Mouse (Mus musculus): ENCODE data around the gene Axl. TPM values are rescaled to one million over a fixed set of nuclear protein-coding genes. Genes with fewer than 3 reads are reported as not detected.

The Axl gene
- polyA plus RNA-seq, 1 experiment from 2014 or later = 36.6 TPM

DNA sequence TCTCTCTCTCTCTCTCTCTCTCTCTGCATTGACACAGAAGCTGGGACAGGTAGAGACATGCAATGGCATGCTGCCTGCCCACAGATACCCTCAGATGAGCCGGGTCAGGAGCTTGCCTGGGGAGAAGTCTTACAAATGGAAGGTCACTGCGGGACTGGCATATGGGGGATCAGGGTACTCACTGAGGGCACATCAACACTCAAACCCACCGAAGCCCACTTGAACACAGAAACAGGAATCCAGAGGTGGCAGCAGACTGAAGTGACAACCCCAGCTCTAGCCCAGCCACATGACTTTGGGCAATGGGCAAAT, 580 bp upstream of the Axl start:
- peak overlapping the region; percentile 77 for H3K4me2 ChIP-seq (replicated peaks)
- H3K9me3 ChIP-seq (replicated peaks) = no peaks in the 10 kb centered on the region
- 0 out of 2 replicates have a peak, but pooled peaks cover 3% of the 10 kb centered on the region for H3K27me3 ChIP-seq
- H3K27ac ChIP-seq = no peak overlapping the region
- no peak for ATAC-seq (ENCODE audit: low FRiP score)
- 35% methylated on average over 3 of the region's 3 CpGs for WGBS
- H3K9ac ChIP-seq = peak overlapping the region; percentile 63
- peaks cover 23% of the 10 kb centered on the region for H3K4me1 ChIP-seq
- H3K4me3 ChIP-seq = peak overlapping the region; percentile 43
- H3K36me3 ChIP-seq = no peaks in the 10 kb centered on the region

DNA sequence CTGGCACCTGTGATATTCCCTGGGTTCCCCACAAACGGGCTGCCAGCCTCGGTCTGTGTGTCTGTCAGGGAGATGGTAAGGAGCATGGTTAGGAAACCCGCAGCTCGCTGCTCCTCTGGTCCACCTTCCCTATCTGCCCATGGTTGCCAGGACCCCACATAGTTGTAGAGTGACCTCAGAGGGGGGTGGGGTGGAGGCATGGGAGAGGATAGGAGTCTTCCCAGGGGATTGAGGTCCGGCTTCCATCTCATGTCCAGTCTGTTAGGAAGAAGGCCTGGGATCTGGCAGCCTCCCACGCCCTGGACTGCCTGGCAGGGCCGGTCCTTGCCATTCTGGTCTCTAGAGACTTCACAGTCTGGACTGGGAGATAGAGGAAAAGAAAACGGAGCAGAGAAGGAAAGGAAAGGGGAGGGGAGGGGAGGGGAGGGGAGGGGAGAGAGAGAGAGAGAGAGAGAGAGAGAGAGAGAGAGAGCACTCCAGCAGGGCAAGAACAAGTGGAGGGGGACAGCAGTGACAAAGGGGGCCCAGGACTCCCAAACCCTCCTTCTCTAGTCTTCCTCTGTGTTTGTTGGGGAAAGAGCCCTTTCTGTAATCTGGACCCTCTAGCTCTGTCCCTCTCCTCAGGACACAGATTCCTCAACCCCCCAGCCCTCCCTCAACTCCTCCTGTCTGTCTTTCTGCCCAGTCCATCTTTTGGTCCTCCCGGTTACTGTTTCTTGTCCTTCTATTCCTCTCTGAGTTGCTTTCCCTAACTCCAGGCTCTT, 867 bp downstream of the Axl start:
- Histone ChIP-seq H3K27ac (peak overlapping the region; percentile 44; the same call in 1 of the 2 replicates), H3K4me2 (replicated peaks) (peak overlapping the region; percentile 77), H3K27me3 (0 out of 2 replicates have a peak, but pooled peaks cover 3% of the 10 kb centered on the region), H3K9me3 (replicated peaks) (no peaks in the 10 kb centered on the region), H3K9ac (peak overlapping the region; percentile 63), H3K4me3 (peak overlapping the region; percentile 43), H3K4me1 (peaks cover 23% of the 10 kb centered on the region), H3K36me3 (no peaks in the 10 kb centered on the region)
- peak; percentile 36; the same call in 1 of the 2 replicates for ATAC-seq (ENCODE audit: low FRiP score)
- 26% methylated on average over 9 of the region's 9 CpGs for WGBS

- Histone ChIP-seq H3K9ac (no peak overlapping the region), H3K4me2 (replicated peaks) (peak overlapping the region; percentile 77), H3K36me3 (no peaks in the 10 kb centered on the region), H3K27me3 (0 out of 2 replicates have a peak, but pooled peaks cover 3% of the 10 kb centered on the region), H3K27ac (no peak overlapping the region), H3K4me3 (no peak overlapping the region), H3K9me3 (replicated peaks) (no peaks in the 10 kb centered on the region), H3K4me1 (peaks cover 28% of the 10 kb centered on the region)
- WGBS = 75% methylated on average over 4 of the region's 4 CpGs
- ATAC-seq (ENCODE audit: low FRiP score) = no peak
Measured at GRCm38 (mm10) chr7:25786974-25787373, 1.5 kb downstream of the Axl start.

DNA sequence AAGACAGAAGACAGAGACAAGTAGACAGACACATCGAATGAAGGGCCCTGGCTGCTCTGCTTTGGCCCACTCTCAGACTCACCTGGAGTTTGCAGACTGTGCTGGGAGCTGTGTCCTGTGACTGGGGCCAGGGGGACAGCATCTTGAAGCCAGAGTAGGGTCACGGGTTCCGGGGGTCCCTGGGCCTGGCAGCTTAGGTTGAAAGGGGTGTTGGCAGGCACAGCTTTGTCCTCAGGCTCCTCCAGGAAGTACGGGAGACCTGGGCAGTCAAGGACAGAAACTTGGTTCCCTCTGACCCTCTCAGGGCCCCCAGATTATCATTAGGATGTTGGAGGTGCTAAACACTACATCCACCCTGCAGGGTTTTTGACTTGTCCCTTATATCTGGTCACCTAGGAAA, 2.8 kb downstream of the Axl start:
- Histone ChIP-seq H3K4me1 (peaks cover 37% of the 10 kb centered on the region), H3K4me3 (no peak overlapping the region), H3K27ac (no peak overlapping the region), H3K27me3 (0 out of 2 replicates have a peak, but pooled peaks cover 3% of the 10 kb centered on the region), H3K36me3 (no peaks in the 10 kb centered on the region), H3K9me3 (replicated peaks) (no peaks in the 10 kb centered on the region), H3K4me2 (replicated peaks) (no peak overlapping the region), H3K9ac (no peak overlapping the region)
- WGBS = 78% methylated on average over 4 of the region's 4 CpGs
- ATAC-seq (ENCODE audit: low FRiP score) = no peak

DNA sequence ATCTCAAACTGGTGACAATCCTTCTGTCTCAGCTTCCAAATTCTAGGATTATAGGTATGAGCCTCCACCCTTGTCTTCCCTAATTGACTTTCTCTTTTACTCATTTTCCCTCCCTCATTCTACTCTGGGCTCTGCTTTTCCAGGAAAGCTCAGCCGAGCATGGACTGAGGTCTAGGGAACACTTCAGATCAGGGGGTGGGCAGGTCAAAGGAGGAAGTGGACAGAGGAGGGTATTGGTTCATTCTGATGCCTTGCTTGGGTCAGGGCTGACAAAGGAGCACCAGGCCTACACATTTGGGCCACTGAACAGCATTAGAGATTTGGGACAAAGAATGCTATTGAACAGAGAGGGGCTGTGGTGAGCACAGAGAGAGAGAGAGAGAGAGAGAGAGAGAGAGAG, 3.7 kb downstream of the Axl start:
- no peak overlapping the region for H3K4me3 ChIP-seq
- no peak overlapping the region for H3K27ac ChIP-seq
- ATAC-seq (ENCODE audit: low FRiP score) = no peak
- H3K36me3 ChIP-seq = no peaks in the 10 kb centered on the region
- H3K9ac ChIP-seq = no peak overlapping the region
- no peaks in the 10 kb centered on the region for H3K9me3 ChIP-seq (replicated peaks)
- WGBS = 62% methylated on average over 1 of the region's 1 CpGs
- H3K4me2 ChIP-seq (replicated peaks) = no peak overlapping the region
- 0 out of 2 replicates have a peak, but pooled peaks cover under 1% of the 10 kb centered on the region for H3K27me3 ChIP-seq
- H3K4me1 ChIP-seq = peaks cover 37% of the 10 kb centered on the region

GRCm38 (mm10) chr7:25783746-25784145, 4.8 kb downstream of the Axl start:
- H3K9me3 ChIP-seq (replicated peaks) = no peaks in the 10 kb centered on the region
- H3K4me2 ChIP-seq (replicated peaks) = no peak overlapping the region
- H3K36me3 ChIP-seq = no peaks in the 10 kb centered on the region
- no peak overlapping the region for H3K27ac ChIP-seq
- 61% methylated on average over 8 of the region's 8 CpGs for WGBS
- H3K27me3 ChIP-seq = no peaks in the 10 kb centered on the region
- no peak for ATAC-seq (ENCODE audit: low FRiP score)
- no peak overlapping the region for H3K4me3 ChIP-seq
- H3K4me1 ChIP-seq = peaks cover 30% of the 10 kb centered on the region
- no peak overlapping the region for H3K9ac ChIP-seq

DNA sequence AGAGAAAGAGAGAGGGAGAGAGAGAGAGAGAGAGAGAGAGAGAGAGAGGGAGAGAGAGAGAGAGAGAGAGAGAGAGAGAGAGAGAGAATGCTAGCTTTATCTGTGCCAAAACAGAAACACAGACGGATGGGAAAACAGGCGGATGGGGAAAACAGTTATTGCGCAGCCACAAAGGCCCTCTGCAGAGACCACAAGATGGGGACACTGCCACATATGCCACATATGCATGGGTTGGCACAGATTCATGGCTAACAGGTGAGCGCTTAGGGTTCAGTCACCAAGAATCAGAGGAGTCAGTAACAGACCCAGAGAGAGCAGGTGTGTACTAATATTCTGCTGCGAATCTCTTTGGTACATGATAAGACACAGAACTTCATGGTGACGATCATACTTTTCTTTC, 5.8 kb downstream of the Axl start:
- Histone ChIP-seq H3K4me1 (peaks cover 21% of the 10 kb centered on the region), H3K9me3 (replicated peaks) (no peaks in the 10 kb centered on the region), H3K4me3 (no peak overlapping the region), H3K27me3 (no peaks in the 10 kb centered on the region), H3K36me3 (no peaks in the 10 kb centered on the region), H3K27ac (no peak overlapping the region), H3K9ac (no peak overlapping the region), H3K4me2 (replicated peaks) (no peak overlapping the region)
- WGBS = 84% methylated on average over 6 of the region's 6 CpGs
- no peak for ATAC-seq (ENCODE audit: low FRiP score)

GRCm38 (mm10) chr7:25781937-25782610, 6.4 kb downstream of the Axl start:
- Histone ChIP-seq H3K9ac (peak overlapping the region; percentile 59), H3K4me1 (peaks cover 15% of the 10 kb centered on the region), H3K27ac (no peak overlapping the region), H3K4me3 (peak overlapping the region; percentile 32), H3K9me3 (replicated peaks) (no peaks in the 10 kb centered on the region), H3K4me2 (replicated peaks) (peak overlapping the region; percentile 56), H3K36me3 (no peaks in the 10 kb centered on the region), H3K27me3 (no peaks in the 10 kb centered on the region)
- 45% methylated on average over 11 of the region's 11 CpGs for WGBS
- peak; percentile 30 for ATAC-seq (ENCODE audit: low FRiP score)

GRCm38 (mm10) chr7:25781321-25781936, 7.1 kb downstream of the Axl start:
- H3K9me3 ChIP-seq (replicated peaks) = no peaks in the 10 kb centered on the region
- peaks cover 13% of the 10 kb centered on the region for H3K4me1 ChIP-seq
- H3K4me3 ChIP-seq = peak overlapping the region; percentile 32
- H3K4me2 ChIP-seq (replicated peaks) = peak overlapping the region; percentile 56
- 13% methylated on average over 32 of the region's 33 CpGs for WGBS
- no peaks in the 10 kb centered on the region for H3K27me3 ChIP-seq
- no peak overlapping the region for H3K27ac ChIP-seq
- no peaks in the 10 kb centered on the region for H3K36me3 ChIP-seq
- H3K9ac ChIP-seq = peak overlapping the region; percentile 59
- peak; percentile 52 for ATAC-seq (ENCODE audit: low FRiP score)

DNA sequence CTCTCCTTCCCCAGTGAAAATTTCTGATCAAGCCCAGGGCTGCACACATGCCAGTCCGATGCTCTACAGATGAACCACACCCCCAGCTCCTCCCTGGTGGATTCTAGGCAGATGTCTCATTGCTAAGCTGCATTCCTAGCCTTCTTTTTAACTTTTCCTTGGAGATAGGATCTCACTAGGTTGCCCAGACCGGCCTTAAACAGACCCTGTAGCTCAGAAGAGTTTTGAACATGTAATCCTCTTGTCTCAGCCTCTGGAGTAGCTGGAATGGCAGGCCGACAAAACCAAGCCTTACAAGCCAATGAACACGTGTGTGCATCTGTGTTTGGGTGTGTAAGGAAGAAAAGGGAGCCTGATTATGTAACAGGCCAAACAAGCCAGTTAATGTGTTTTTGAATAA, 7.8 kb downstream of the Axl start:
- Histone ChIP-seq H3K36me3 (no peaks in the 10 kb centered on the region), H3K4me1 (peaks cover 13% of the 10 kb centered on the region), H3K27ac (no peak overlapping the region), H3K9ac (no peak overlapping the region), H3K4me3 (no peak overlapping the region), H3K9me3 (replicated peaks) (no peaks in the 10 kb centered on the region), H3K27me3 (no peaks in the 10 kb centered on the region), H3K4me2 (replicated peaks) (no peak overlapping the region)
- no peak for ATAC-seq (ENCODE audit: low FRiP score)
- 56% methylated on average over 4 of the region's 4 CpGs for WGBS

DNA sequence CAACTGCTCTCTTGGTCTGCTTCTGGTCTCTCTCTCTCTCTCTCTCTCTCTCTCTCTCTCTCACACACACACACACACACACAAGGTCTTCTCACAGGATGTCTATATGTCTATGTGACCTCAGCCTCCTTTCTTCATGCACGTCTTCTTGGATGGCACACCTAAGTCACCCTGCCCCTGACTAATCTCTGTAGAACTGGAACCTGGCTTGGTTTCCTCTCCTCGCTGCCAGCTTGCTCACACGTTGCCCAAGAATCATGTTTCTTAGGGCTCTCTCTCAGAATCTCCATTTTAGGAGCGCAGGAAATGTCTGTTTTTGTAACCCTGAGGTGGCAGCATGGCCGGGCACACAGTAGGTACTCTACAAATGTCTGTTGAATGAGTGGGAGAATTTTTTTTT, 8.5 kb downstream of the Axl start:
- Histone ChIP-seq H3K9ac (no peak overlapping the region), H3K9me3 (replicated peaks) (no peaks in the 10 kb centered on the region), H3K4me3 (no peak overlapping the region), H3K27ac (no peak overlapping the region), H3K4me1 (peaks cover 13% of the 10 kb centered on the region), H3K36me3 (no peaks in the 10 kb centered on the region), H3K4me2 (replicated peaks) (no peak overlapping the region), H3K27me3 (no peaks in the 10 kb centered on the region)
- ATAC-seq (ENCODE audit: low FRiP score) = no peak
- WGBS = 88% methylated on average over 5 of the region's 5 CpGs

DNA sequence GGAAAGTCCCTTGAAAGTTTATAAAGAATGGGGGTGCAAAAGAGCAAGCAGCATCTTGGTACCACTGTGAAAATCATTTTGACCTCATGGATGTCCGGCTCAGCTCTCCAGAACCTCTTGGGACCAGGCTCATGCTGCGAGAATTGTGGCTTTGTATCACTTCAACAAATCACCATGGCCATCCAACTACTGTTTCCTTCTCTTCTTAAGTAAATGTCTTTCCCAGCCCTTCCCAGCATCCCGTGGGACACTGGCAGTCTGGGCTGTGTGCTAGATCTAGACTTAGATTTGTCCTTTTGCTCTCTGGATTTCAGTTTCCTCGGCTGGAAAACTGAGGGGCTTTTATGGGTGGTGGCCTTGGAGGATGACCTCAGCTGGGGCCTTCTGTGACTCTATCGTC, 20.3 kb downstream of the Axl start:
- no peak overlapping the region for H3K9ac ChIP-seq
- H3K9me3 ChIP-seq (replicated peaks) = no peaks in the 10 kb centered on the region
- H3K27ac ChIP-seq = no peak overlapping the region
- 88% methylated on average over 5 of the region's 5 CpGs for WGBS
- no peak for ATAC-seq (ENCODE audit: low FRiP score)
- H3K36me3 ChIP-seq = peaks cover 22% of the 10 kb centered on the region; the same call in 1 of the 2 replicates
- no peak overlapping the region for H3K4me2 ChIP-seq (replicated peaks)
- H3K4me3 ChIP-seq = no peak overlapping the region
- no peaks in the 10 kb centered on the region for H3K4me1 ChIP-seq
- H3K27me3 ChIP-seq = no peaks in the 10 kb centered on the region
